Mouse (Mus musculus) A20 (cell line): ENCODE data around the gene Scgb2b18.
"Not testable (repeated sequence)": the region's sequence is repeated elsewhere in the genome, so short reads cannot be mapped to it uniquely, and the experiment has no call there.

Source experiments
- DNase-seq: peaks from one replicate; pipeline ENCODE4 v3.0.0-alpha.2; 2011; ENCODE audit warnings: low read depth, low spot score

Scgb2b18 gene

DNA sequence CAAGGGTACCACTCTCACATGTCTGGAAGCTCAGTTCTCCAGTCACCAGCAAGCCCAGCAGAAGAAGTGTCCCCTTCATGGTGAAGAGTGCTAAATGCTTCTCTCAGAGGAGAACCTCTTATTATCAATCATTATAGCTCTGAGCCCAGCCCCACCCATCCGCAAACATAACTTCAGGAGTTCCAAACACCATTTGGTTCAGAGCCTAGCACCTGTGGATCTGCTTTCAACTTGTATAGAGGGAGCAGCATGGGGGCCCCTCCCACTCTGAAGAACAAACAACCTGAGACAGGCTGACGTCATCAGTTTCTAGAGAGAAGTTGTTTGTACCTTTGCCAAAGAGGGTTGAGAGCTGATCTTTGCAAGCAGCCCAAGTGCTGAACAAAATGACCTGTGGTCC lies at the start of gene Scgb2b18:
Gene Scgb2b18 (minus strand): TSS at position 101 of the 400 bp plus-strand sequence.
- not testable (repeated sequence) for DNase-seq

- not testable (repeated sequence) for DNase-seq
Observed at GRCm38 (mm10) chr7:33185268-33185667, 11.6 kb upstream of the Scgb2b18 start, which contains the start of gene Scgb1b18. TSS of gene Scgb1b18 (plus strand) at chr7:33185568.
